Mouse (Mus musculus): ENCODE data around the gene Kidins220. TPM values are rescaled to one million over a fixed set of nuclear protein-coding genes. Genes with fewer than 3 reads are reported as not detected.

Kidins220 gene
- 39.2 and 41.7 TPM in 2 replicates for polyA plus RNA-seq (2021; fragmentation: Nextera tagmentation)
- long read RNA-seq, experiment 1, partial matches to known transcripts: 96 of 116 reads
- long read RNA-seq, experiment 1, other reads (novel, unspliced or antisense): 20 of 116 reads
- long read RNA-seq, experiment 2, full-length matches to known transcripts: 3 of 308 reads
- long read RNA-seq, experiment 2, partial matches to known transcripts: 76 of 308 reads
- long read RNA-seq, experiment 2, other reads (novel, unspliced or antisense): 229 of 308 reads

DNA sequence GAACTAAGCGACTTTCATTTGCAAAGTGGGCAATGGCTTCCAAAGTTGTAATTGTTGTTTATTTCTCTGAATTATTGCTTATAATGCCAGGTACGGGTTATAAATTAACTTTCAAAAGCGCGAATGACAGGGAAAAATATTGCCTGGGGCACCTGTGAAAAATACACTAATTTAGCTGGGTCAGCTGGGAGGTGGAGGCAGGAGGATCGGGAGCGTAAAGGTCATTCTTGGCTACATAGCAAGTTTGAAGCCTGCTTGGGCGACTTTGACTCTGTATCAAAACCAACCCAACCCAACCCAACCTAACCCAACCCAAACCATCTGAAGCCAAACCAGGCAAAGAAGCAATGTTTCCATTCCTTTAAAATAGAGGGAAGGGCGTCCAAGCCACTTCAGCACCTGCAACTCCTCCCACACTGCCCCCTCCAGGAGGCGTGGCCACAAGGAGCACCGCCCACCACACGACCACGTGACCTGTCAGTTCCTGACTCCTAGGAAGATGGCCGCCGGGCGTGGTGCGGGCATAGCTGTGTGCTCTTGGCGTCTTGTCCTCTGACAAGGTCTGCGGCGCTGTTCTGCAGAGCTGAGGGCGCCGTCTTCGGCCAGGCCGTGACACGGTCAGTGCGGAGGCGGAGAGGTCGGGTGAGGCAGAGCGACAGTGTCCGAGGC is at the start of gene Kidins220:
Kidins220 (plus strand) TSS at position 480 of the 669 bp plus-strand sequence.

DNA sequence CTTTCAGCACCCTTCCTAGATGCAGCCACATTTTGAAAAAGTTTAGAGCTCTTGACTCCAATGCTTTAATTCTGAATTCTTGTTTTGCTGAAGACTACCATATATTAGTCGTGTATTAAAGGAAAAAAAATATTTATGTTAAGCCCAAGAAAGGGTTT is 122.2 kb downstream of the Kidins220 start, which contains the start of gene Id2:
Id2 (minus strand) TSS at position 89 of the 158 bp plus-strand sequence.

Other genes with a start within 250 kb of the Kidins220 start
- gene Mboat2, start 144.0 kb upstream of the Kidins220 start, polyA plus RNA-seq (2021; fragmentation: Nextera tagmentation): 36.5 and 38.8 TPM in 2 replicates
- 158 and 181 TPM in 2 replicates for gene Id2, start 122.2 kb downstream of the Kidins220 start, polyA plus RNA-seq (2021; fragmentation: Nextera tagmentation)